Mouse (Mus musculus) embryonic fibroblast, embryonic 13.5 days (primary cell): ENCODE measurements around the gene Lrp8.

Experiments used
- CTCF ChIP-seq: IDR thresholded peaks from 2 replicates; pipeline ENCODE4 v1.5.1; 2011; ENCODE audit warnings: mild to moderate bottlenecking, control low read depth, low read length, moderate library complexity, borderline replicate concordance; ENCODE audit not compliant: insufficient read depth
- POLR2A ChIP-seq: IDR thresholded peaks from 2 replicates; pipeline ENCODE4 v1.6.1; 2011; ENCODE audit warnings: low read depth, mild to moderate bottlenecking, control low read depth, low read length, moderate library complexity

GRCm38 (mm10) chr4:107848546-107848945 lies 46.5 kb downstream of the Lrp8 start:
- TF ChIP-seq POLR2A, result no peak
- TF ChIP-seq CTCF, result no peak
